Mouse (Mus musculus): ENCODE measurements around the gene Pfpl.

DNA sequence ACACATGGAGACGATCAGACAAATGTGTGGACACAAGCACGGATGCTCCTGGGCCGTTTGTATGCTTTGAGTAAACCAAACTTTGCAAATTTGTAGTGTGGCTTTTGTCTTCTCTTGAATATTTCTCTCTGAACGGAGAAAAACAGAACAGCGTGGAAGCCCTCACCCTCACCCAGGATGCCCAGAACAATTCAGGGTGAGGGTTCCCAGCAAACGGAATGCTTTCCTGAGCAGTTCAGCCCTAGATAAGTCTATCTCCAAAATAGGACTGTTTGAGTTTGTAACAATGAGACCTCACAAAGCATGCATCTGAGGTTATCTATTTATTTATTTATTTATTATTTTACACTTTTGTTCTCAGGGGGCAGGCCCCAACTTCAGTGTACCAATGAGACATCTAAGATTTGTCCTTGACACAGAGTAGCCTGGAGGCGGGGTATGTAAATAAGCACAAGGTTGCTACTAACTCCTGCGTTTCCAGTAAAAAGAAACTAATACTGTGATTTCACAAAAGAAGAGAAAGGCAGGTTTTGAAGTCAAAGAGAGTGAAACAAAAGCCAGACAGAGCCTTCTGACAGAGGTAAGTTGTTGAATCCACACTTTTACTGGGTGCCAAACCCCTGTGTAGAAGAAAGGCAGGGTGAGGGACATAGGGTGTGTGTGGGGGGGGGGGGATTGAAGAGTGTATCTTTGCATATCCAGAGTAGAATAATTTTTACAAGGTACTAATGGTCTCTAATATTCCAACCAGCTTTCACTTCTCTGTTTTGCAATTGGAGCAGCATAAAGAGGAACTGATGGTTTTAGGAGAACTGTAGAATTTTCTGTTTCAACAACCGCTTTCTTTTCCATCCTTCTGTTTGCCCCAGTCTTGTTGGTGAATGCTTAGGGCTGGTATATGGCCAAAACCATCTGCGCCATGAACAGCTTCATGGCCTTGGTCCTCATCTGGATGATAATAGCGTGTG, 32.9 kb downstream of the Pfpl start, which contains the start of gene Mpeg1:
- TF ChIP-seq HCFC1 (IDR thresholded peaks at IDR 0.05; ENCODE audit: borderline replicate concordance, insufficient read depth, low read length): no peak
- no peak for TF ChIP-seq ZC3H11A (IDR thresholded peaks at IDR 0.05; ENCODE audit: borderline replicate concordance, low read depth, low read length)
- no peak for TF ChIP-seq CHD2 (IDR thresholded peaks at IDR 0.05; ENCODE audit: low read depth, low read length)
- no peak for TF ChIP-seq ZNF384 (IDR thresholded peaks at IDR 0.05; ENCODE audit: low read depth, low read length)
- no peak for TF ChIP-seq MAFK (IDR thresholded peaks at IDR 0.05; ENCODE audit: insufficient read depth, low read depth, low read length)

Data from ES-E14 (cell line).